Mouse (Mus musculus) layer of hippocampus, adult 18-20 months (tissue): ENCODE results near the gene Slc25a29. TPM values are rescaled to one million over a fixed set of nuclear protein-coding genes. Genes with fewer than 3 reads are reported as not detected.
A peak's percentile ranks its signal among the peaks of the same experiment; 100 is the strongest.
"Not testable (repeated sequence)": the region's sequence is repeated elsewhere in the genome, so short reads cannot be mapped to it uniquely, and the experiment has no call there.

ENCODE experiments used
- DNase-seq, 2 experiments: peaks; one replicate each; pipeline ENCODE4 v3.0.0; 2022; ENCODE audit warnings: low spot score in 2 of 2
- long read RNA-seq: library from polyadenylated mRNA; stranded (forward); transcript quantifications from one replicate; pipeline ENCODE4 v2.0.0, GENCODE M21; 2021
- total RNA-seq, 2 experiments: library from RNA; stranded (reverse); gene quantifications; 2 replicates each; pipeline ENCODE4 v1.2.3; 2021

The Slc25a29 gene
- total RNA-seq, result 10 to 100 TPM; 22.6 to 24.4 TPM
- long read RNA-seq, transcript Slc25a29-201 (4 exons, 1,976 nt), result major isoform, 45 of 47 reads
- long read RNA-seq, partial matches to known transcripts, result 1 of 47 reads
- long read RNA-seq, other reads (novel, unspliced or antisense), result 1 of 47 reads

DNA sequence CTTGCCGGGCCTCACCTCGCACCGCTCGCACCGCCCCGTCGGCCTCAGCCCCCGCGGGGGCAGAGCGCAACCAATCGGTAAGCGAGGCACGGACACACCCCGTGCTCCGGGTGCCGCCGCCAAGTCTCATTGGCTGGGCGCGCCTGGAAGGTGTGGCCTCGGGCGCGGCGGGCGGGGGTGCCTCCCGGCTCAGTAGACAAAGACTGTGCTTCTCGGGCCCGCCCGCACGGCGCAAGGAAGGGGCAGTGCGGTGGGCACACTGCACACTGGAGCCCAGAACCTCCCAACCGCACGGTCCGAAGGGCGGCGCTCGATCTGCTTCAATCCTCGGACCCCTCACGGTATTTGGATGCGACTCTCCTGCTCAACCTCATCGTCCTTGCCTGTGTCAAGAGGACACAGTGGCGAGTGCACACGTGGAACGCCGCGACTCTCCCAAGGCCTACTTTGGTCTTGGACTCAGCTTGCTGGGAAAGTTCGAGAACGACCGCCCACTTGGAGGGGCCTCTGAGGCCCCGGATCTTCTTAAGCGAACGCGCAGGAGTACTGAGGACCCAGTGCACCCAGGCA is at the start of gene Slc25a29, which contains the start of gene Slc25a47:
TSS of gene Slc25a29 (minus strand) at position 44 of the 570 bp plus-strand sequence.
TSS of gene Slc25a47 (plus strand) at position 207 of the 570 bp plus-strand sequence.
- peak; percentile 95 to 98 for DNase-seq

DNA sequence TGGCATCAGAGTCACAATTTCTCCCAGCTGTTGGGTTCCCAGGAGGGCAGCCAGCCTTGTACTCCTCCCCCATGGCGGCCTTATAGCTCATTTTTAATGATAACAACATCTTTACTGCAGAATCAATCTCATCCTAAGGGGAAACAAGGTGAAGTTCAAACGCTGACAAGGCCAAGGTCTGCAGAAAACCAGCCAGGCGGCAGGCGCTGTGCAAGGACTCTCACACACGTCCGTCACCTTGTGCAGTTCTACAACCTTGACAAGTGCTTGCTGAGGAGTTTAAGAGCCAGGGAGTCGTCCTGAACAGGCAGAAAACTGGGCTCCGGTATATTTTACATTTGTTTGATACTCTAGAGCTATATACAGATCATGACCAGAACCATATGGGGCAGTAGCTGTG is 47.1 kb upstream of the Slc25a29 start:
- DNase-seq, result no peak

DNA sequence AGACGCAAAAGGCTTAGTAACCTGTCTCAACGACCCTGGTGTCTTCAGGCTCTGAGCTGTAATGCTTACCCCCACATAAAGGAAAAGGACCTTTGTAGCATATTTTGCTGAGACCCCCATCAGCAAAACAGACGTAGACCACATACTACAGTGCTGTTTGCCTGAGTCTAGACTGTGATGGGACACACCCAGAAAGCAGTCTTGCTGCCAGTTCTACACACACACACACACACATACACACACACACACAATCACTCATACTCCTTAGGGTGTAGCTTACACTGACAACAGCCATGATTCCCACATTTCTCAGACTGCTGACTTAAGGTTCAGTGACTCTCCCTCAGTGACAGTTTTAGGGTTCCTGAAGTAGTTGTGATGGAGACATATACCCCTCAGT is 45.5 kb upstream of the Slc25a29 start:
- no peak for DNase-seq

DNA sequence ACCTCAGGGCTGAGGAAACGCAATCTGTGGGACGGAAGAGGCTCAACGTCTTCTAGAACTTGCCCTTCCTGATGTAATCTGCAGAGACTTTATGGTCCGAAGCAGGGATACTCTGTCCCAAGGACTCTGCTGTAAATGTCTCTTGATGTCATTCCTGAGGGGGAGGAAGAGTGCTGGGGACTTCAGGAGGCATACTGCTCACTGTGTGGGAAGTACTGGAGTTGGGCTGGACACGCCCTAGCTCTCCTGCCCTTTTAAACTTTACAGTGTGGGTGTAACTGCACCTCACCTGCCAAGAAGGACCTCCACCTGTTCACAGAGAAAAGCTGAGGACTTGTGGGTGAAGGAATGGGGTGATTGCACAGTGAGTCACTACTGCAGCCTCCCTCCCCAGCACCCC is 44.9 kb upstream of the Slc25a29 start:
- no peak for DNase-seq

DNA sequence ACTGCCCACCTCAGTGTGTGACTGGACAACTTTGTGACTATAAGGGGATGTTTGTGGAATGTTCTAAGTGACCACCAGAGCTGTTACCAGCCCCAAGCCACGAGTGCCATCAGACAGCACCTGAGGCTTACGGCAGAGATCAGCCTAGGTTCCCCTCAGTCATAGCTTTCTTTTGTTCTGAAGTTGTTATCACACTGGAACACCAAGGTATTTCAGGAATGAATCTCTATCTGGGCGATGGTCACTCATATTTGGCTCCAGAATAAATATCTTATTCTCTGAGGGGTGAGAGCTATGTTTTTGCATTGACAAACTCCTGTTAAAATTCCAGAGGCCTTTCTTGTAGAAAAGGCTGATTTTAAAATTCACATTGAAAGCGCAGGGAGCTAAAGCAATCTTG is 43.5 kb upstream of the Slc25a29 start:
- DNase-seq, result no peak

DNA sequence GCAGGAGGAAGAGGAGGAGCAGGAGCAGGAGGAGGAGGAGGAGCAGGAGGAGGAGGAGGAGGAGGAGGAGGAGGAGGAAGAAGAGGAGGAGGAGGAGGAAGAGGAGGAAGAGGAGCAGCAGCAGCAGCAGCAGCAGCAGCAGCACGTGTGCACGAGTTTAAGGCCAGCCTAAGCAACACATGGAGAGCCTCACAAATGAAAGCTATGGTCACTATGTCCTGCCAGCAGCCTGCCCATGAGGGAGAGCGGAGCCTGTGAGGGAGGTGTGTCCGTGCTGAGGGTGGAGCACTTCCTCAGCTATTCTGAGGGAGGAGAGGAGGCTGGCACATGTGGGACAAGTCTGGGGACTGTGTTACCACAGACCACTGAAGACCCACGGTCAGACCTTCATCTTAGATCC is 37.4 kb upstream of the Slc25a29 start:
- no peak for DNase-seq

DNA sequence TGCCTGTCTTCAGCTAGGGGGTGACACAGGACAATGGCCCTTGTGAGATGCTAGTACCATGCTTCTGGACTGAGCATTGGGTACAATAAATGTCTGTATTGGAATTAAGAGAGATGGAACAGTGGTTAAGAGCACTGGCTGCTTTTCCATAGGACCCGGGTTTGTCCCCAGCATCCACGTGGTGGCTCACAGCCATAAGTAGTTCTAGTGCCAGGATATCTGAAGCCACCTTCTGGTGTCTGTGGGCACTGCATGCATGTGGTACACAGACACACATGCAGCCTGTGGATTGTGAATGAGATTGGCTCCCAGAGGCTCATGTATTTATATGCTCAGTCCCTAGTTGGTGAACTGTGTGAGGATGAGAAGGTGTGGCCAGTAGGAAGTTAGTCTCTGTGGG is 33.9 kb upstream of the Slc25a29 start:
- no peak for DNase-seq

DNA sequence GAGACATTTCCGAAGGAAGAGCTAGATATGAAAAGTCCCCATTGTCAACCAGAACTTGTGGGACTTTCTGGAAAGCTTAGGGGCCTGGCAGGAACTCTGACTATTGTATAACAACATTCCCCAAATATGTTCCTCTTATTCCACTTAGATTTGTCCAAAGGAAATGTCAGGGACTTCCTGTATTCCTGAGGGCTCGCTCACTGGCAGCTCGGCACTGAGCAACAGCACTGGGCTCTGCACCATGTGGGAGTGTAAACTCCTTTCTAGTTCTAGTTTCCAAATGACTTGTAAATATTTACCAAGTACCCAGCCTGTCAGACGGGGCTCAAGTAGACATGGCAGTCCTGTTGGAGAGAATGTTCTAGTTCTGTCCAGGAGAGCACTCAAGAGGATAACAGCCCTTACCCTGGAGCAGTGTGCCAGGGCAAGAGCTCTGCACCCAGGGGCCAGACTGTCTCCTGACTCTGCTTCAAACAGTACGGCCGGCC is 29.4 kb upstream of the Slc25a29 start:
- no peak for DNase-seq

DNA sequence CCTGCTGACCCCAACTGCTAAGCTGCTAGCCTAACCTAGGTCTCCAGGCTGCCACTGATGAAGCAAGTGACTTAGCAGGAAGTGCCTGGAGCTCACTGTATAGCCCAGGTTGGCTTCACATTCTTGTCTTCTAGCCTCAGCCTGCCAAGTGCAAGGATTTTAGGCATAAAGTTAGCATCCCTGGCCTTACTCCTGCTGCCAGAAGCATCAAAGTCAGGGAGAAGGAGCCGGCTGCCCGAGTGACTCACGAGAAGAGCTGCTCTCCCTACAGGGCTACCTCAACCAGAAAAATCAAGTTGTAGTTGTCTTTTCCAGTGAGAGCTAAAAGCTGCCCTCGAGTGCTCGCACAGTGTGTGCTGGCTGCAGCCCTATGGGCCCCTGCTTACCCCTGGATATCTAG is 22.8 kb upstream of the Slc25a29 start:
- no peak for DNase-seq

DNA sequence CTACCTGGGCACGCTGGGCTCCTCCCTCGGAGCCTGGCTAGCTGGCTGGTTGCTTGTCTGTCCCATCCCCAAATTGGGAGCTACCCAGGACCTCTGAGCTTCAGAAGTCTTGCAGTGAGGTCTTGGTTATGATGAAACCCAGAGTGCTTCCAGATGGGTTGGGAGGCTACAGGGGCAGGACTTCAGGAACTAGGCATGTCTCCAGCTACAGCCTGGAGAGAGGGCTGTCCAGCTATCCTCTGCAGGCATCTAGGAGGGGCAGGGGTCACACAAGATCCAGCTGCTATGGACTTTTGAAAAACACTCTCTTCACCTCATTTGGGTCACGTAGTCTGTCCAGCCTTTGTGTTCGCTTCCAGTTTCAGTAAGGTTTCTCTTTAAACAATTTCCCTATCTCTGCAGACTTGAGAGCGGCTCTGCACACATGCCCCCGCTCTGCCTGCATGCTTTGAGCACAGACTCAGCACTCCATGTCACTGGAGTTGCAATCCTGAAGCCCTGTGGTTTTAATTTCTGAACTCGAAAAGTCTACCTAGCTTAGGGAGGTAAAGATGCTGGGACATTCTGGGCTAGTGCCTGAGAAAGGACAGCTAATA is 22.0 kb upstream of the Slc25a29 start:
- no peak for DNase-seq

DNA sequence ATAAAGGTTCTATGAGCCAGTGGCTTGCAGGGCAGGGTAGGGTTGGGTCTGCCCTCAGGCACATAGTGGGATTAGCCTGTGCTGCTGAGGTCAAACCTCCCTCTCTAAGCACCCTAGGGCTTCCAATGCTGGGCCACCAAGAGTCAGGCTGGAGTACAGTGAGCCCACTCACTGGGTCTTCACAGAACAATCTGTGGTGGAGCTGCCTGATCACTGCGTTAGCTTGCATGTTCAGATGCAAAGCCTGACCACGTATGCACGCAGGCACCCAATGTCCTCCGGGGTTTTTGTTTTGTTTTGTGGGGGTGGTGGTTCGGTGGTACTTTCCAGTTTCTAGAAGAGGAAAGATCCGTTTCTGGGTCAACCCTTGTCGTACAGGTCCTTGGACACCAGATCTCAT is 21.4 kb upstream of the Slc25a29 start:
- no peak for DNase-seq

DNA sequence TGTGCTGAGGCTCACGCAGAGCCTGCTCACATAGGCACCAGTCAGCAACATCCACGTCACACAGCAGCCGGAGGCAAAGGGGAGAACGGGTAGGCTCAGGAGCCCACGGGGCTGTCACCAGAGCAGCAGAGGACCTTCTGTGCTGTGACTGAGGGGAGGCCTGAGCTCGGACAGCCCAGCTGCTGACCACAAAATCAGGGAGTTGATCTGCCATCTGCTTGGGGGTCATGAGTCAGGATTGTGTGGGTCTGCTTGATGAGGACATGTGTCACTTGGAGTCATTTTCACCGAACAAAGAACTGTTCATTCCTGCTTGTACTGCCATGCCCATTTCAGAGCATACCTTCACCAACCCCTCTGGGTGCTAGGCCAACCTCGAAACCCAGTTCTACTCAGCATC is 20.5 kb upstream of the Slc25a29 start:
- DNase-seq, result no peak

DNA sequence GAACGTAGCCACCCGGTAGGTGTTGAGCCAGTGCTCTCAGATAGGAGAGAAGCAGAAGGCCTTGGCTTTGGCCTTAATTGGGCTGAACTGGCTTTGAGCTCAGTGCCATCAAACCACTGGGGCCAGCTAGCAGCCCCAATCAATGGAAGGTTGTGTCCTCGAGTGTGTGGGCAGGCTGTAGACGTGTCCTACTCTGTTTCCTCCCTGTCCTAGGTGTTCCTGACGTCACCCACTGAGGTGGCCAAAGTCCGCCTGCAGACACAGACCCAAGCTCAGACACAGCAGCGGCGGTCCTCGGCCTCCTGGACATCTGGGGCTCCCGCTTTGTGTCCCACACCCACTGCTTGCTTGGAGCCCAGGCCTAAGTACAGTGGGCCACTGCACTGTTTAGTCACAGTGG is 19.4 kb upstream of the Slc25a29 start:
- DNase-seq, result no peak

DNA sequence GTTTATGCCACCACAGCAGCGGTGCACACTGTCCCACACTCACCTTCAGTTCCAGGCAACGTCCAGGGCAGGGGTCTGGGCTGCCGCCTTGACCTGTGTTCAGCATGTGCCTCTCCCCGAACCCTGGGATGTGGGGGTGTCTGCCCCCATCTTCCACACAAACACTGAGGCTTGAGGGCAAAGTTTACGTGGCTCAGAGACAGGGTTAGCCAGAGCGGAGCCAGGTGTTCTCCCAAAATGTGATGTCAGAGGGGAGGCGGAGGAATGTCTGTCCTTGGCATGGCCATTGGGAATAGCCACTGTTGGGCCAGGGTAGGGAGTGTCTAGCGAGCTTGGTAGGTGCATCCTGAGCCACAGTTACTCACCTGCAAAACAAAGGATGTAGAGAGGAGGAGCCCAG is 17.1 kb upstream of the Slc25a29 start:
- no peak for DNase-seq

DNA sequence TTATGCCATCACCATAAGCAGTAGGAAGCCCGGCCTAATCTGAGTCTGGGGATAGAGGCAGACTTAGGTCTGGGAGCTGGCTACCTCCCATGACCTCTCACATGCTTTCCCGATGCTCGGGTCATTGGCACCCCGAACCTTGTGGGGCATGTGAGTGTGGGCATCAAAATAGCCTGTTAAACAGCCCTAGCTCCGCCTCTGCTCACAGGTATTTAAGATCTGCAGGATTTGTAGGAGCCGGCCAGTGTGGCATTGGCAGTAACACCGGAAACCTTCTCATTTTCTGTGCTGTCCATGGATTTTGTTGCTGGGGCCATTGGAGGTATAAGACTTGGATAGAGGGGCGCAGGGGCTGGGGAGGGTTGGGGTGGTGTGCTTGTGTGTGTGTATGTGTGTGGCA is 15.2 kb upstream of the Slc25a29 start:
- no peak for DNase-seq

DNA sequence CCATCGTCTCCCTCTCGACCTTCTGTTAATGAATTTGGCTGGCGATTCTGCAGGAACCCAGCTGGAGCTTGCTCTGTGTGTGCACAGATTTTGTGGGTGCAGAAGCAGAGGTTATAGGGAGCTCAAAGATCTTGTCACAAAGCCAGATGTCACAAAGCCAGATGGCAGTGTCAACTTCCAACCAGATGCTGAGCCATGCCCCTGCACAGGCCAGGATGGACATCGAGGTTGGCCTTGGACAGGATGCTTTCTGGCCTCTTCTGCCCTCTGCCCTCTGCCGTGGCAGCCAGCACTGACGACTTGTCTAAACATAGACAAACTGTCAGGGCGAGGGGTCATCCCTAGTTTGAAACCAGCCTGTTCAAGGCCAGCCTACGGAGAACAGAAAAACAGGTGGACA is 14.4 kb upstream of the Slc25a29 start:
- no peak for DNase-seq

DNA sequence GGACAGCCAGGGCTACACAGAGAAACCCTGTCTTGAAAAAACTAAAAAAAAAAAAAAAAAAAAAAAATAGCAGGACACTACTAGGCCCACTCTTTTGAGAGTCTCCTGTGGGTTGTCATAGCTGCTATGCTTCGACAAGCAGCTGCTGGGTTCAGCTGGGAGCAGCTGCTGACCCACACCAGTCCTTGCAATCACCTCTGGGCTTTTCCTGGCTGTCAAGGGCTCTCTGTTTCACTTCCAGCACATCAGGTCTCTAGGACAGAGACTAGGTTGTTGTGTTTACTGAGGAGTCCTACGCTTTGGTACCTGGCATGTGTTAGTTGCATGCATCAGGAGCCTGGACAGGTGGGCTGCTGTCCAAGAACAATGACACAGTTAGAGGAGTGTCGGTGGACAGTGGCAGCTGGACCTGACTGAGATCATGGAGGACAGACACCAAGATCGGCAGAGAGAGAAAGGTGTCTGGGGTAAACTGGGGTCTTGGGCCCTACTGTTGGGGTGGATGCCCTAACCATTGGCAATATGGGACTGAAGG is 13.9 kb upstream of the Slc25a29 start:
- no peak for DNase-seq

DNA sequence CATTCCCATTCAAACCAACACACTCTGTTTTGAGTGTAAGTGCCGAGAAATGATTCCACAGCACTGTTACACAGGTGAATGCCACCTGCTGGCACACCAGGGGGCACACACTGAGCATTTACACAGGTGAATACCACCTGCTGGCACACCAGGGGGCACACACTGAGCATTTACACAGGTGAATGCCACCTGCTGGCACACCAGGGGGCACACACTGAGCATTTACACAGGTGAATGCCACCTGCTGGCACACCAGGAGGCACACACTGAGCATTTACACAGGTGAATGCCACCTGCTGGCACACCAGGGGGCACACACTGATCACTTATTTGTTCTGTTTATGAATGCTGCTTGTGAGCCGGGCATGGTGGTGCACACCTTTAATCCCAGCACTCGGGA is 12.3 kb upstream of the Slc25a29 start:
- DNase-seq, result not testable (repeated sequence)

DNA sequence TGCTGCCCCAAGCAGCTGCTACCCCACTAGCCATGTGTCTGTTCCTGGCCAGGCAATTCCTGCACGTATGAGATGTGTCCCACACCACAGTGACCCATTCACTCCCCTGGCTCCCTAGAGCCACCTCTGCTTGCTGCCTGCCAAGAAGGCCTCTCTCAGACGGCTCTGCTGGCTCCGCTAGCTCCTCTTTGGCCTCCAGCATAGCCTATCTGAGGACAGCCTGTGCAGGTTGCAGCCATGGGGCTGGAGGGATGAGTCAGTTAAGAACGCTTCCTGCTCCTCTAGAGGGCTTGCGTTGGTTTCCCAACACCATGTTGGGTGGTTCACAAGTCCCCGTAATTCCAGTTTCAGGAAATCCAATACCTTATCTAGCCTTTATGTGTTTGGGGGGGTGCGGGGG is 7.0 kb upstream of the Slc25a29 start:
- DNase-seq, result no peak

DNA sequence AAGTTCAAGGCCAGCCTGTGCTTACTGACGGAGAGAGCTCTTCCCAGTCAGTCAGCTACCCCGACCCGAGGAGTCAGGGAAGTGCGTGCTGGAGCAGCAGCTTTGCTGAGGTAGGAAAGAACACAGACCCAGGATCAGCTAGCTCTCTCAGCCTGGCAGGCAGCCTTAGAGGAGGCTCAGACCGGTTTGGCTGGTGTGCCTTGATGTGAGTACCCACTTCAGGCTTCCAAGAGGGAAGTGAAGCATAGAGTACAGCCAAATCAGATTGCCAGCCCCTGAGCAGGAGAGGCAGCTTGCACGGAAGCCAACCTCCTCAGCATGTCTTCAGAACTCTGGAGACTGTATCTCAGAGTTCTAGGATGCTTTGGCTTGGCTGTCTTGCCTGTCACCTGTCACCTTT is 5.5 kb upstream of the Slc25a29 start:
- DNase-seq, result no peak

DNA sequence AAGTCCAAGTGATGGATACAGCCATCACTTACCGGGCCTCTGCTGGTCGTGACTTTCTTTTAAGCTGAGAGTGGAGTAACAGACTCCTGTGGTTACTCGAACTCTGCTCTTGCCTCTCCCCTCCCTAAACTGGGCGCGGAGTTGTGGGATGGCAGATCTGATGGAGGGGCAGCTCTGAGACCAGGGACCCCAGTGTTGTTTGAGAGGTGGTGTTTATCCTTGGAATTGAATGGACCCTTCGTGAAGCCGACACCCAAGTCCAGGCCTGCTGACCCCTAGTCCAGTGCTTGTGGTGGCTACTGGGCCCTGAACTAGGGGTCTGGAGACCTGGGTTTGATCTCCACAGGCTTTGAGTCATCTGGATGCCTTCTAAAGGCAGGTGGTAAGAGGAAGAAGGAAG is 1.0 kb upstream of the Slc25a29 start:
- no peak for DNase-seq

DNA sequence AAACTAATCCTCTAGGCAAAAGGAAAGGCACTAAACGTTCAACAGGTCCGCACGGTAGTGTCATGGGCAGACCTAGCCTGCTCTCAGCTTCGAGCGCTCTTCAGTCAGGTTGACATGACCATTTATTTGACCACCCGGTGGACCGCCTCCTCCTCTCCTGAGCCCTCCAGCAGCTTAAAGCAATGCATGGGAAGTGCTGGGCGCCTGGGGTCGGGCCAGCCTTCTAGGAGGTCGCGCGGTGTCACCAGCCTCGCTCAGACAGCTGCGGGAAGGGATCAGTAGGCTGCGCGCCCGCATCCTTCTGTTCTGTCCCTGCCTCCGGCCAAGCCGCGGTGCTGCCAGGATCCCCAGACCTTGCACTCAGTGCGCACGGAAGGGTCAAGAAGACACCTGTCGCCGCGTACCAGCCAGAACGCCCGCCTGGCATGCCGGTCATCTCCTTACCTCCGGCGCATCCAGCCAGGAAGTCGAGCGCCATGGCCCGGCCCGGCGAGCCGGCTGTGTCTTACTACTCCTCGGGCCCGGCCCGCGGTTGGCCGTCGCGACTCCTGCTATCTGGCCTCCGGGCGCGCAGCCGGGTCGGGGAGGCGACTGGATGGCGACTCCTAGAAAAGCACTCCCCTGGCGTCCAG is 359 bp downstream of the Slc25a29 start:
- DNase-seq, result no peak
